In genomic region chr4:121040897-121041671, GRCm38 (mm10) we compare ENCODE assay signal across 7 mouse cellular contexts. TPM values are rescaled to one million over a fixed set of nuclear protein-coding genes. Genes with fewer than 3 reads are reported as not detected.
A peak's percentile ranks its signal among the peaks of the same experiment; 100 is the strongest.
DNase-seq lines count a peak whose midpoint lies in the region; ATAC-seq lines count a peak whose summit lies in the region.

No protein-coding gene starts in this region.

- no peak overlapping the region for H3K4me3 ChIP-seq in hindbrain, embryonic 15.5 days
- peak overlapping the region; percentile 84 for H3K4me3 ChIP-seq in megakaryocyte, embryonic 14.5 days (replicated peaks)

- WGBS in hindbrain, embryonic 15.5 days: 8% methylated on average over 18 of the region's 18 CpGs

- DNase-seq in T-cell, adult 2 months (ENCODE audit: low spot score): peak; percentile 71
- peak; percentile 67 for DNase-seq in cerebellum, adult 9-11 months
- DNase-seq in left cerebral cortex, adult 9 months (ENCODE audit: low spot score in 2 of 2): peak; percentile 44 to 81
- peak; percentile 82 to 85 for DNase-seq in right cerebral cortex, postnatal 10 days (ENCODE audit: low spot score in 2 of 2)

- peak overlapping the region; percentile 67 for H3K27ac ChIP-seq in hindbrain, embryonic 15.5 days (replicated peaks)

- no peak overlapping the region for H3K9ac ChIP-seq in hindbrain, embryonic 15.5 days

- H3K4me1 ChIP-seq in hindbrain, embryonic 15.5 days (replicated peaks): peaks cover 23% of the 10 kb centered on the region
- peaks cover 48% of the 10 kb centered on the region for H3K4me1 ChIP-seq in megakaryocyte, embryonic 14.5 days

- H3K27me3 ChIP-seq in hindbrain, embryonic 15.5 days: peaks cover 4% of the 10 kb centered on the region; the same call in 1 of the 2 replicates
- H3K27me3 ChIP-seq in megakaryocyte, embryonic 14.5 days (replicated peaks): peaks cover 74% of the 10 kb centered on the region

- no peaks in the 10 kb centered on the region for H3K9me3 ChIP-seq in hindbrain, embryonic 15.5 days
- no peaks in the 10 kb centered on the region for H3K9me3 ChIP-seq in megakaryocyte, embryonic 14.5 days

- peak overlapping the region; percentile 37 for H3K4me2 ChIP-seq in hindbrain, embryonic 15.5 days

- peak; percentile 87 for ATAC-seq in frontal cortex, adult (ENCODE audit: low TSS enrichment)
- ATAC-seq in hindbrain, embryonic 15.5 days (ENCODE audit: low FRiP score, low read depth): peak; percentile 77

- no peaks in the 10 kb centered on the region for H3K36me3 ChIP-seq in hindbrain, embryonic 15.5 days
- no peaks in the 10 kb centered on the region for H3K36me3 ChIP-seq in megakaryocyte, embryonic 14.5 days (replicated peaks; ENCODE audit: low read length)

RNA-seq across cellular contexts. Expression of gene Col9a2, which starts 1.9 kb away (rescaled TPM):
- 22.7 and 27.8 TPM in 2 replicates for polyA plus RNA-seq in hindbrain, embryonic 15.5 days (2015; fragmentation: Nextera tagmentation; extraction: Ambion mirVana)
- polyA plus RNA-seq in megakaryocyte, embryonic 14.5 days (2012; ENCODE audit: insufficient read depth, low replicate concordance): 0.03 TPM in 1 of 2 replicates, not detected in the other

RNA-seq across cellular contexts. Expression of gene Smap2, which starts 24.0 kb away (rescaled TPM):
- polyA plus RNA-seq in hindbrain, embryonic 15.5 days (2015; fragmentation: Nextera tagmentation; extraction: Ambion mirVana): 42.1 and 48.4 TPM in 2 replicates
- 28.0 and 35.0 TPM in 2 replicates for polyA plus RNA-seq in megakaryocyte, embryonic 14.5 days (2012; ENCODE audit: insufficient read depth, low replicate concordance)

RNA-seq across cellular contexts. Expression of gene Zmpste24, which starts 57.0 kb away (rescaled TPM):
- polyA plus RNA-seq in hindbrain, embryonic 15.5 days (2015; fragmentation: Nextera tagmentation; extraction: Ambion mirVana): 24.3 and 26.3 TPM in 2 replicates
- polyA plus RNA-seq in megakaryocyte, embryonic 14.5 days (2012; ENCODE audit: insufficient read depth, low replicate concordance): 2.6 TPM in 1 of 2 replicates, not detected in the other

Comparison
In these comparisons a context has a peak if more than half of its experiments do, and no peak if none do; other contexts are left out.
1. RNA of gene Col9a2, which starts 1.9 kb away (polyA plus RNA-seq): 22.7 to 27.8 TPM in hindbrain, embryonic 15.5 days; 0.03 TPM in megakaryocyte, embryonic 14.5 days; every median in the first group is over 10 times any median in the second.
2. Peak in every context shown above with its lines, with median percentiles within 50 percentile points of each other: DNase-seq.